Mouse (Mus musculus): ENCODE measurements around the gene Golga7b.

The Golga7b gene

GRCm38 (mm10) chr19:42249976-42250914, 2.9 kb downstream of the Golga7b start:
- no peak for DNase-seq (ENCODE audit: low read depth, low spot score)

GRCm38 (mm10) chr19:42255438-42255783, 8.0 kb downstream of the Golga7b start:
- DNase-seq (ENCODE audit: low read depth, low spot score), result no peak

- DNase-seq (ENCODE audit: low read depth, low spot score), result peak; percentile 97
Measured at GRCm38 (mm10) chr19:42255784-42256610, 8.6 kb downstream of the Golga7b start.

- DNase-seq (ENCODE audit: low read depth, low spot score), result no peak
Measured at GRCm38 (mm10) chr19:42256611-42257240, 9.4 kb downstream of the Golga7b start.

GRCm38 (mm10) chr19:42257241-42257635, 9.9 kb downstream of the Golga7b start:
- no peak for DNase-seq (ENCODE audit: low read depth, low spot score)

GRCm38 (mm10) chr19:42258031-42258430, 10.7 kb downstream of the Golga7b start:
- DNase-seq (ENCODE audit: low read depth, low spot score), result no peak

GRCm38 (mm10) chr19:42258596-42258995, 11.2 kb downstream of the Golga7b start:
- no peak for DNase-seq (ENCODE audit: low read depth, low spot score)

- no peak for DNase-seq (ENCODE audit: low read depth, low spot score)
Measured at GRCm38 (mm10) chr19:42260486-42260885, 13.1 kb downstream of the Golga7b start.

GRCm38 (mm10) chr19:42263524-42263923, 16.1 kb downstream of the Golga7b start:
- DNase-seq (ENCODE audit: low read depth, low spot score), result no peak

GRCm38 (mm10) chr19:42268337-42268736, 21.0 kb downstream of the Golga7b start:
- no peak for DNase-seq (ENCODE audit: low read depth, low spot score)

GRCm38 (mm10) chr19:42270119-42270518, 22.7 kb downstream of the Golga7b start:
- no peak for DNase-seq (ENCODE audit: low read depth, low spot score)

GRCm38 (mm10) chr19:42271182-42271581, 23.8 kb downstream of the Golga7b start:
- no peak for DNase-seq (ENCODE audit: low read depth, low spot score)

GRCm38 (mm10) chr19:42272003-42272963, 24.9 kb downstream of the Golga7b start:
- peak; percentile 74 for DNase-seq (ENCODE audit: low read depth, low spot score)

- no peak for DNase-seq (ENCODE audit: low read depth, low spot score)
Measured at GRCm38 (mm10) chr19:42277288-42277687, 29.9 kb downstream of the Golga7b start.

GRCm38 (mm10) chr19:42278461-42278860, 31.1 kb downstream of the Golga7b start:
- DNase-seq (ENCODE audit: low read depth, low spot score), result no peak

- no peak for DNase-seq (ENCODE audit: low read depth, low spot score)
Measured at GRCm38 (mm10) chr19:42279611-42280010, 32.2 kb downstream of the Golga7b start.

- DNase-seq (ENCODE audit: low read depth, low spot score), result no peak
Measured at GRCm38 (mm10) chr19:42284178-42284577, 36.8 kb downstream of the Golga7b start.

GRCm38 (mm10) chr19:42288361-42288760, 41.0 kb downstream of the Golga7b start:
- no peak for DNase-seq (ENCODE audit: low read depth, low spot score)

GRCm38 (mm10) chr19:42290954-42291661, 43.7 kb downstream of the Golga7b start:
- DNase-seq (ENCODE audit: low read depth, low spot score), result no peak

GRCm38 (mm10) chr19:42292106-42292505, 44.7 kb downstream of the Golga7b start:
- no peak for DNase-seq (ENCODE audit: low read depth, low spot score)
